Mouse (Mus musculus) kidney, adult 18-20 months (tissue): ENCODE measurements around the gene Lrrn2.

Experiments
- DNase-seq: peaks from one replicate; pipeline ENCODE4 v3.0.0; 2021

Gene Lrrn2

DNA sequence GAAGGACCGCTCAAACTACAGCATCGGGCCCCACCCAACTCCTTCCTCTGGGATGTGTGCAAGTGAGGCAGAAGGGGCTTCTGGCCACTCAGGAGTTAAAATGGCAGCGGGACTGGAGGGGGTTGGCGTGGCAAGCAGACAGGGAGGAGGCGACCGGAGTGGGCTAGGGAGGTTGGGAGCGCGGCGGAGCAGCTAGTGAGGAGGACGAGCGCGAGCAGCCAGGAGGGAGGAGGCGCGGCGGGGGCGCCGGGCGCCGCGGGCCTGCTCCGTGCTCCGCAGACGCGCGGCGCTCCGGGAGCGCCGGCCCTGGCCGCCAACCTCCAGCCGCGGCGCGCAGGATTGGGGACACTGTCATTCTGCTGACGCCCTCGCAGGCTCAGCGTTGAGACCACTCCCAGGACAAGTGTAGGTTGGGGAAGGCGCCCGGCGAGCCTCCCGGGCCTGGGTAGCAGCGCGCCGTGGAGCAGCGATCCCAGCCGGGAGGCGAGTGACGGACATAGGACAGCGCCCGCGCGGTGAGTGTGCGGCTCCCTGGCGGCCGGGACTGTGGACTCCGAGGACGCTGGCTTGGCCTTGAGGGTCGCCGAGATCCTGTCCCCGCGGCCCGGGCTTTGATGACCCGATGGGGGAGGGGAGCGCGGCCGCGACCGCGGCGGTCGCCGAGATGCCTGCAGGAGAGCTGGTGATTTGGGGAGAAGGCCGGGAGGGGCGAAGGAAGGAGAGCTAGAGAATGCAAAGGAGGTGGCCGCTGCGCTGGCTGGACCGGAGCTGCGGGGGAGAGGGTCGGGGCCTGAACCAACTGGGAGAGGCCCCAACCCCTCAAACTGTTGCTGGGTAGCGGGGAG is at the start of gene Lrrn2:
TSS of gene Lrrn2 (plus strand) at position 113 of the 845 bp plus-strand sequence.
- peak; percentile 15 for DNase-seq

DNA sequence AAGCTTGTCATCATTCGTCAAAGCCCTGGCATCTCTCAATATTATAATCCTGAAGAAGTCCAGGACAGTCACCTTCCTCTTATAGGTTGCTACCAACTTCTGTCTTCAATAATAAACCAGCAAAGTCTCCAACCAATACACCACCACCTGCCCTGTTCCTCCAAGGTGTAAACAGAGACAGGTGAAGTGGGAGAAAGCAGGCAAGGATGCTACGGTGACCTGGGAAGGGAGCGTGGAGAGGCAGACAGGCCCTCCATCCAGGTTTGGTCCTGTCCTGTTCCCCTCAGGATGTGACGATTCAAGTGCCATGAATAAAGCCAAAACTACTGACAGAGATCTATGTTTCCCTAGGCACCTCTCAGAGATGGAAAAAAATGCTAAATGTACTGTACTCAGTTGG is 48.1 kb upstream of the Lrrn2 start:
- DNase-seq: no peak

DNA sequence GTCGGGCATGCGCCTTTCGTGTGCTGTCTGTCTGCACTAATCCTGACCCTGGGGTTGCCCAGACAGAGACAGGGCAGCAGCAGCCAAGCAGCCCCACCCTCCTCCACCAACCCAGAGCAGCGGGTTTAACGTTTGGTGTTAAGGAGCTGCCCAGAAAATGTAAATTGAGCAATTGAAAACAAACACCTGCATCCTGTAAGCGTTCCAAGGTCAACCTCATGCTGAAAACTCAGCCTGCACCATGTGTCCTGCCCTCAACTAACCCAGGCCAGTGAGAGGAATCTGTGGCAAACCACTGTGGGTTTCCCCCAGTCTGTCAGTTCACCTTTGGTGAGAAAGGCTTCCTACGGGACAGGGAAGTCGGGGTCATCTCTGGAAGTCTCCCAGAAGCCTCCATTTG is 46.0 kb upstream of the Lrrn2 start:
- DNase-seq: no peak

DNA sequence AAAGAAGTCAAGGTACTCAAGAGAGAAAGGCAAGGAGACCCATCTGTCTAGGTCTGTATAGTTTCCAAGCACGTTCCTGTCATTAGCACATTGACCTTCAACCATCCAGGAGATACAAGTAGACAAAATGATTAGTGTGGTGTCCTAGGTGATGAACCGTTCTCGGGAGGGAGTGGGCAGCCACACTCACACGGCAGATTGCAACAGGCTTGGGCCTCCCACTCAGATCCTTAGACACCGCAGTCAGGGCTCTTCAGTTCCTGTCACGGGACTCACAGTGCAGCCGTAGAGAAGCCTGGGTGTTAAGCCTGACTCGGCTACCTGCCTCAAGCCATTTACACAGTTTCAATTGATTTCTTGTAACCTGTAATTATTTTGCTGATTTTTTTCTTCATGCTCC is 43.2 kb upstream of the Lrrn2 start:
- DNase-seq: no peak

DNA sequence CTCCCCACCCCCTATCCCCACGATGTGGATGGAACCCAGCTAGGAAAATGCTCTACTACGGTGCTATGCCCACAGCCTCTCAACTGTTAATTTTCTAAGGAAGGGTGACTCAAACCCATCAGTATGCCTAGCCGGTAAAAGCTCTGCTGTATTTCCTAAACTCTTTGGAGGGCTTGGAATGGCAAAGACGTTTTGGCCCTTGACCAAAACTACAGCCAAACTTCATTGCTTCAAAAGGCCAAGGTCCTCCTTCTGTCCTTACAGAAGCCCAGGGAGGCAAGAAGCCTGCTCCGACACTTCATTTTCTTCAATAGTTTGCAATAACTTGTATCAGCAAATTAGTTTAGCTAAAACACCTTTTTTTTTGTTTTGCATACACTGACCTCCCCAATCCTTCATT is 42.4 kb upstream of the Lrrn2 start:
- no peak for DNase-seq

DNA sequence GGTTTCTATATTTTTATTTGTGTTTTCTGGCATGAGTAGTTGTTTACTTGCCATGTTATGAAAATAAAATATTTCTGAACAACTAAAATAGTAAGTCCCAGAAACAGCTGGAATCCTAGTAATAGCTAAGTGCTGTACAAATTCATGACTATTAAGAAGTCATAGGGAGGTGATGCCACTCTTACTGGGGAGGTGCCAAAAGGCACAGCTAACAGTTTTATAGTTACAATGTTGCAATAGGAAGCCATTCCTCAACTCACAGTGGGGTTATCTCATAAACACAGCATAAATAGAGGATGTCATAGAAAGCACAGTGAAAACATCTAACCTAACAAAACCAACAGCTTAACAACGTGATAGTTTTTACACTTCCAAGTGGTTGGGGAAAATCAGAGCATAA is 41.7 kb upstream of the Lrrn2 start:
- no peak for DNase-seq

DNA sequence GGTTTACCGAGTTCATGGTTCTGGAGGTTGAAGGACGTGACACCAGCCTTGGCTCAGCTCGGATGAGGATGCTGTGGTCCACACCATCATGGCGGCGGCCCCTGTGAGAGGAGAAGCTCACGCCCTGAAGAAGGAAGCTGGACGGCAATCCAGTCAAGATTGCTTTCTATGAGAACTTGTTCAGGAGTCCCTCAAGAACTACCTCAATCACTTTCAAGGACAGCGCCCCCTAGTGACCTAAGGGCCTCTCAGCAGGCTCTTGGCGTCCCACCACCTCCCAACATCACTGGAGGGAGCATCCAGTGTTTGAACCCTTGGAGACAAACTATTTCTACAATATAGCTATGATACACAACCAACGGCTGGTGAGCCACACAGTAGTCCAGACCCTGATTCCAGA is 36.5 kb upstream of the Lrrn2 start:
- no peak for DNase-seq

DNA sequence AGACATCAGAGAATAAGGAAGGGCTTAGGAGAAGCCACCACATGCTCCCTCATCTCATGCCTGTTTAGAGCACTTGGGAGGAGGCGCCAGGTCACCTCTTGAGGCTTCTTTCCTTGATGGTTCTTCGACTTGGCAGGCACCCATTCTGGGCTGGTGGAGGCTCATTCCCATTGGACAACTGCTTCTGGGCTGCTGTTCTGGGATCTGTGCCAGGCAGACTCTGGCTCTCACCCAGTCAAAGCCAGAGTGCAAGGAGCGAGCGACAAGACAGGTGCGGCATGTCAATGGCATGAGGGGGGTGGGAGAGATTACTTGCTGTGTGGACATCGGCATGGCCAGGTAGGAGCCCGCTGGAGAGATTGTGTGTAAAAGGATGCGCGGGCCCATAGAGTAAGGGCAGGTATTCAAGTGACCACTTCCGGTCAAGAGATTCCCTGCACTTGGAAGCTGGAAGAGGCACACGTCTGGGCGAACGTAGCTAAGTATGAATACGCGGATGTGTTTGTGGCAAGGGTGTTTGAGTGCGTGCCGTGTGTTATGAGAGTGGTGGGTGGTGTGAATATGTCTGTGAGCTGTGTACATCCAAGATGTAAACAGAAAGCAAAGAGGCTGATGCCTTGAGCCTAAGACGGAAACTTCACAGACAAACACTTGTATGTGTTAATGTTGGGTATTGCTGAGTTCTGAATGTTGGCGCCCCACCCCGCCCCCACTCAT is 35.8 kb upstream of the Lrrn2 start:
- peak; percentile 75 for DNase-seq

DNA sequence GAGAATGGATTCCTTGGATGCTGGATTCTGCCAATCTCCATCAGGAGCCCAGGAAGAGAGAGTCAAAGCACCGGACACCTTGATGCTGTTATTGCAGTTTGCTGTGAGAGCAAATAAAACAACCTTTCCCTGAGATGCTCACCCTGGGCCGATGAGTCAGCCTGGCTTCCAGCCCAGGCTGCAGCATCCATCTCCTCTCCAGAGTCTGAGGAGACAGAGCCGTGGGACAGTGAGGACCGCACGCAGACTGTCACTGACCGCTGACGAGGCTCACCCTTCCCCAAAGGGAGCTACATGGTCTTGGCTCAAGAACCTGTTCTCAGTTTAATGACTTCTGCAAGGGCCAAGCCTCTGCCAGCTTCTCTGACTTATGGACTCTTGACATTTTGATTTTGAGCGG is 34.3 kb upstream of the Lrrn2 start:
- no peak for DNase-seq

DNA sequence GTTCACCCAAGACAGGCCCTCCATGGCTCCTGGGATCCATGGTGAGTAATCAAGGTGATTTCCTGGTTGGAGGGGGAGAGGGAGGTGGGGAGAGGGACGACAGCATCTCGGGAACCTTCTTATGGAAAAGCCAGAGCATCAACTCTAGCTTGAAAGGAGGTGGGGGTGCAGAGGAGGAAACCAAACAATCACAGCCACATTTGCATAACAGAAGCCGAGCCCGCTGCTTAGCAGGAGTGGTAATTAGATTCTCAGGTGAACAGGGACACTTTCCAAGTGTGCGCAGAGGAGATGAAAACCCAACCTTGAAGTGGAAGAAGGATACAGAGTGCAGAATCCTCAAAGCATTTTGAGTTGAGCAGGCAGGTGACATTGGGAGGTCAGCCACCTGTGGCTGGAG is 29.3 kb upstream of the Lrrn2 start:
- DNase-seq: no peak

DNA sequence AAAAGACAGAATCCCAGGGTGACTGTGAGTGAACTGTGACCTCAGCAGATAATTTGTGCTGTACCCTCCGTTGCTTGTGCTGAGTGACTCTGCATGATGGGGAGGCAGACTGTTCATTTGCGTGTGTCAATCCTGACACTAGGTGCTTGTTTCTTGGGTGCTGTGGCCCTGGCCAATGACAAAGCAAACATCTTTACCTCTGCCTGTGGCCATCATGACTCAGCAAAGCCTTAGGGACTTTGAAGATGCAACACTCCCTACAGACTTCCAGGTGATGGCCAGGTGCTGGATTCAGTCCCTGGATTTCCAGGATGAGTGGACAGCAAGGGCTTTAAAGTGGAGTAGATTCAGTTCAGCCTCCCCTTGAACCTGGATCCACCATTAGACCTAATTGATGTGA is 28.8 kb upstream of the Lrrn2 start:
- DNase-seq: no peak

DNA sequence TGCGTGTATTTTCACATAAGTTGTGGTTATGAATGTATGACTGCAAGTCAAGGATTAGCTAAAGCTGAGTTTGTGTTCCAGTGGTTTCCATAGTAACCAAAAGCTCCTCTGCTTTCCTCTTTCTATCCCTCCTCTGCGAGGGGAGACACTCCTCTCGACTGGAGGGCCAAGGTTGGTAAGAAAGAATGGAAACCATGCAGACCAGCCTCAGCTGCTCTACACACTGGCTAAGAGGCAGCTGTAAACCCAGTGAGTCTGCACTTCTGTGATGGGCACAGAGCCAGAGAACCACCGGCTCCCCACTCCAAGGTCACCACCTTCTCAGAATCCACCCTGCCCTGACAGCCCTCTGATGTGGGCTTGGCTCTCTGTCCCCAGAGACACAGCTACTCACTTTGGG is 28.3 kb upstream of the Lrrn2 start:
- DNase-seq: no peak

DNA sequence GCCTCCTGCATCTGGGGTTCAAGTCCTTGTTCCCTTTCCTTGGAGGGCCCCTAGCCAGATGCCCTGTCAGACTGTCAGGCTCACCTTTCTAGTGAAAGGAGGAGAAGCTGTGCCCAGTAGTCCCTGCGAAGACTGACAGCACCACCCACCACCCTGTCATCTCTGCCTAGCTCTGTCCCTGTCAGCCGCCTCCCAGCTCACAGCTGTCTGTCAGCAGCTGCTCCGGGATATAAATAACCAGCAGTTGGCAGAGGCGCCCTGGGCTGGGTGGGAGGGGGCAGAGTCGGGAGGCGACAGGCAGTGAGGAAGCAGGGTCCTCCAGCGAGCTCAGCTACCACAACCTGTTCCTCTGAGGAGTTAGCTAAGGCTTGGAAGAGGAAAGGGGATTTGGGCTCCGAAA is 26.8 kb upstream of the Lrrn2 start:
- DNase-seq: no peak

DNA sequence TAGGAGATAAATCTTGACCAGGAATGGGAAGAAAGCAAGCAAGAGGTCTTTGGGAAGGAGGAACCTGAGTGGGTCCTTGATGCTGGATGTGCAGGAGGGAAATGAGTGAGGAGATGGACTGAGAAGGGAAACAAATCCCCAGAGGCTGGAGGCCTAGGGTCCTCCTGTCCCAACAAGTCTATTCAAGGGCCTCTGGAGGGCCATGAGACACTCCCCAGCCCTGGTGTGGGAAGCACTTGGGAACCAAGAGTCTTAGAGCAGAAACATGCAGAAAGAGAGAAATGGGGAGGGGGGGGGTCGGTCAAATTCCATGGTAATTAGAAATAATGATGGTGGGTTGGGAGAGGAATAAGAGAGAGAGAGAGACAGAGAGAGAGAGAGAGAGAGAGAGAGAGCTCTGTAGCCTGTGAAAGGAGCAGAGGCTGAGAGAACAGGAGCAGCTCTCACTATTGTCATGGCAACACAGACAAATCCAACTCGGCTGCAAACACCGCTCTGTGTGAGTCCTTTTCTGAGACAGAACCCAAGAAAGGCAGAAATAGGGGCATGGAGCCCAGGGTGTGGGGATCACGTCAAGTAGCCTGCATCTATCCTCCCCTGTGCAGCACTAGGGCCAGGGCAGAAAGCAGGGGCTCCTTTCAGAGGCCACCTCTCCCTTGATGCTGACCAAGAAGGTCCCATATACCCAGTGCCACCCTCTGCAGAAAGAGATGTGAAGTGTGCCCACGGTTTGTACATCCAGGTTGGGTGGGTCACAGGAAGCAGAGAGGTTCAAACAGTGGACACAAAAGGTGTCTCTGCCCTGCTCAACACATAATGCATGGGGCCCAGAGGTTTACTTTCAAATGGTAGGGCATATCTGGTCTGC is 21.3 kb upstream of the Lrrn2 start:
- DNase-seq: no peak

DNA sequence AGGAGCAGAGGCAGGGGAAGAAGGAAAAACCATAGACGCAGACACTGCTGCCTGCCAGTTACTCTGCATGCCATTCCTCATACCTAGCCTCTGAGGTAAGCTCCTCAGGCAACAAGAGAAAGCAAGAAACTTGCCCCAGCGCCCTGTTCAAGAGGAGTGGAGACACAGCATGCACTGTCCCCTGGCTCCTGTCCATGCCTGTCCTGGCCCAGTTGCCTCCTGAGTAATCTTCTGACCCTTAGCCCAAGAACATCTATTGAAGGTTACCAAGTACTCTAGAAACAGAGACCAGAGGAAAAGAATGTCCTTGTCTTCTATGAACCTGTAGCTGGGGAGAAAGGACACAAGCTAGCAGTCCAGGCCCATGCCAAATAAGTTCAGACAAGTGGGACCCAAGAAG is 15.9 kb upstream of the Lrrn2 start:
- DNase-seq: peak; percentile 23

DNA sequence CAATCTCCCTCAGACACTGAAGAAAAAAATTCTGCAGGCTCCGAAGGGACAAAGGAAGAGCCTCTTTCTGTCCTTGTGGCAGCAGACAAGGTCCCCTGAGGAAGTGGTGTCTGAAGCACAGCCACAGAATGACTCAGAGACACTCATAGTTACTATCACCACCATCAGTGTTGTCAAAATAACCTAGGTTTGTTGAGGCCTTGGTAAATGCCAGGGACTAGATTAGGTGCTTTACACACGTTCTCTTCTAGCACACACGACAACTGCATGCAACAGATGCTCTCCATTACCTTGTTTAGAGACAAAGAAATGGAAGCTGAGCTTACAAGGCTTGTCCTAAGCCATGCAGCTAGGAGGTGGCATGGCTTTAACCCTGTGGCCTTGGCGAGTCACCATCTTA is 14.5 kb upstream of the Lrrn2 start:
- no peak for DNase-seq

DNA sequence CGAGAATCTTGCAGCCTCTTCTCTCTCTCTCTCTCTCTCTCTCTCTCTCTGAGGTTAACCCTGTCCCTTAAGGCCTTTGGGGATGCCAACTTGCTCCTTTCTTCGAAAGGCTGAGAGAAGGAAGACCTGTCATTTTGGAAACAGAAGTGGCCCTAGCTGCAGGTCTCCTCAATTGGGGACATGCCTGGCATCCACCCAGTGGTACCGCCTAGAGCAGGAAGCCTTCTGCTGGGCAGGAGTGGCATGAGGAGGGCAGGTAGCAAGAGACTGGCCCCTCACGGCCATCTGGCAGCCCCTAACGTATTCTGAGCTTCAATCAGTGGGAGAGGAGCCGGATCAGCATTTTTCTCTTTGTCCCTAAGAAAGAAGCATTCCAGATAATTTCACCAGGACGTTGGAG is 9.7 kb upstream of the Lrrn2 start:
- DNase-seq: no peak

DNA sequence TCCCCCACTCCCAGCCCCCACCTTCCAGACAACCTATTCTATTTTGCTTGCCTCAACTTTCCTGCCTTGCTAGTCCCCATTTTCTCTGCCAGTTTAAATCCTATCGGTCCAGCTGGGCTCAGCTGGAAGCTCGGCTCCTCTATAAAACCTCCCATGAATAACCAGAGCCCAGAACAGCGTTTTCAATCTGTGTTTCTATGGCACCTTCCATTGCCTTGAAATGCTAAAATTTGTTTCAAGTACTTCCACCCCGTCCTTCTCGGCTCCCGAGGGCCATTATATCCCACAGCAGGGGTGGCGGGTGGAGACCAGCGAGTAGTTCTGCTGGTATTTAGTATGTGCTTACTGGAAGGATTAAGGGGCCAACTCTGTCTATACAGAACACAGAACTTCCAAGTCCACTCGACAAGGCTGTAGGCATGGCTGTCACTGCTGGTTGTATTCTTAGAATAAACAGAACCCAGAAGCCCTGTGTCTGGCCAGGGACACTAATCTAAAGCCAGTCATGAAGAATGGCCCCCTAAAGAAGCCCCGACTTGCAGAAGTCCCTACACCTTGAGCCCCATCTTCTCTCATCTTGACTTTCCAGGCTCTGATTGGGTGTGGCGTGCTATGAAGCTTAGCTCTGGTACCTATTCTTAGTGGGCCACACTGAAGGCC is 992 bp upstream of the Lrrn2 start:
- no peak for DNase-seq

DNA sequence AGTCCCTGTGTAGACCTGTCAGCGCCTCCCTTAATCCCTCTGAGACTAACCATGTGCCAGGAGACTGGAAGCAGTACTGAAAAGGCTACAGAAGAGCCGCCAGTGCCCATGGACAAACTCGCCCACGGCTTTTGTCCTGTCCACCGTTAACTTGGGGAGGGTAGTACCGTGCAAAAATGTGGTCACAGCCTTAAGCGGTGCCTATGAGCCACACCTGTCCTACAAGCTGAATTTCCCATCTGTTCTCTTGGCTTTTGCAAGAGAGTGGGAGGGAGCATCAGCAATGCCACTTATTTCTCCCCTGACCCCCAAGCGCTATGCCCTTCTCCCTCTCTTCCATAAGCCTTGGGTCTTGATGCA is 292 bp upstream of the Lrrn2 start:
- no peak for DNase-seq

DNA sequence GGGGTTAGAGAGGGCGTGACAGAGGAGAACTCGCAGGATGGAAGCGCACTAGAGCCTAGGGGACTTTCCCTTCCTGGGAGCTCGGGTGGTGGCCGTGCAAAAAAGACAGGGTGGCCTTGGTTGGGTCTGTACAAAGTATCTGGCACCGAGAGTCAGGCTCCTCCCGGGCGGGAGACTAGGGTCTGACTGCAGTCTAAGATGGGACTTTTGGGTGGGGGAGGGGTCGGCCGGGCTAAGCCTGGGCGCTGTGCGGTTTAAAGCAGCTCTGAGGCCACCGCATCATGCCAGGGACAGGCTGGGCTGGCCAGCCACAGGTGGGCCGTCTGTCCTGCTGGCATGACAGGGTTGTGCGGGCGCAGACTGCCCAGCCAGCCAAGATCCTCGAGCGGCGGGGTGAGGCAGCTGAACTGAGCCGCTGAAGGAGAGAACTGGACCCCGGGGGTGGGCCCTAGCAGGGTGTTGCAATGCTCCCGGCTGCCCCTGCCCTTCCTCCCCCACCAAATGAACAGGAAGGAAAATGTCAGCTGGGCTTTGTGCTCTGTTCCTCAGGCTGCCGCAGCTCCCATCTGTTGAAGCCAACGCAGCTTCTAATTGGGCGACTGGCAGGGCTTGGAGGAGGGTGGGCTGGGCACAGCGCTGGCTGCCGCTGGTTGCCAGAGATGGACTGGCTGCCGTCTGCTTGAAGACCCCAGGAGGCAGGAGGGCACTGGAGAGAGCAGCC is 1.1 kb downstream of the Lrrn2 start:
- no peak for DNase-seq

DNA sequence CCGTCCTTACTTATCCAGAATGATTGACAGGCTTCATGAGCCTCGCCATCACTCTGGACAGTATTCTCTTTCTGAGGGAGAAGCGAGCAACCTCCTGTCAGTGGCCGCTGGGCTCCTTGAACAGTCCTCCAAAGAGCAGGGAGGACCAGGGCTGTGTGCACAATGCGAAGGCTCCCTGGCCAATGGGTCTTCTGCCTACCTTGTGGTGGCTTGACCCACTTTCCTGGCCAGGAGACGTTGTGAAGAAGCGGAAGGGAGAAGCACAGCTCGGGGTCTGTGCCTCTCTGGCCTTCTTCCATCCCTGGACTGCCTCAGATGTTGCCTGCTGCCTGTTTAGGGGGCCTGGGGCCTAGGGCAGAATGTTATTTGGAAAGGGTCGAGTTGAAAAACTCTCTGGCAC is 1.8 kb downstream of the Lrrn2 start:
- DNase-seq: no peak

DNA sequence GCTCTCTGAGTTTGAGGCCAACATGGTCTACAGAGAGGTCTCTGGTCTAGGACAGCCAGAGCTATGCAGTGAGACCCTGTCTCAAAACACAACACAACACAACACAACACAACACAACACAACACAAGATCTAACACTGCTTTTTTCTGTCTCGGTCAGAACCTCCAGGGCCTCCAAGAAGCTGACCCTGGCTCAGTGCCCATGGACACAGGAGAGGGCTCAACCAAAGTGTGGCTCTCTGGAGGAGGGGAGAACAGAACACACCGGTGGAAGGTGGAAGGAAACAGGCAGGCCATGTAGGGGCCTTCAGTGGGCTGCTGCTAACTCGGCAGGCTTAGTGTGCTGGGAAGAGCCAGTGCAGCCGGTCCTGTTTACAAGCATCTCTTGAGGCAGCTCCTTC is 5.6 kb downstream of the Lrrn2 start:
- DNase-seq: no peak

DNA sequence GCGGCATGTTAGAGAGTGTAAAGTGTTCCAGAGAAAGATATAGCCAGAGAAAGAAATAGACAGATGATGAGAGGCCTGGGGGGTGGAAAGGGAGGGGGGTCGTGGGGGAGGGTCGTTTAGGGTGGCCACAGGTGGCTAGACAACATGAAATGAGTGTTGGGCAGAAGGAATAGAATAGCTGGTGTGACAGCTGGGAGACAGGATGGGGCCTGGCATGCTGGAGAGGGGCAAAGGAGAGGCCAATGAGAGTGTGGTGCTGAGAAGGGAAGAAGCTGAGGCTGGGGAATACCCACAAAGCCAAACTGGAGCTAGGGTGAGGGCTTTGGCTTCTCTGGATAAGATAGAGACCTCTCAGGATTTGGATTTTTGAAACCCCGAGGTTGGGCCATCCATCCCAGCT is 6.6 kb downstream of the Lrrn2 start:
- DNase-seq: no peak
